Mouse (Mus musculus): ENCODE measurements at regions not wholly inside any gene's neighbourhood (a gene's known extent, or its start where the extent isn't known, plus 50 kb on each side); places are given as distances from the start of the nearest gene placed in this dataset.

DNA sequence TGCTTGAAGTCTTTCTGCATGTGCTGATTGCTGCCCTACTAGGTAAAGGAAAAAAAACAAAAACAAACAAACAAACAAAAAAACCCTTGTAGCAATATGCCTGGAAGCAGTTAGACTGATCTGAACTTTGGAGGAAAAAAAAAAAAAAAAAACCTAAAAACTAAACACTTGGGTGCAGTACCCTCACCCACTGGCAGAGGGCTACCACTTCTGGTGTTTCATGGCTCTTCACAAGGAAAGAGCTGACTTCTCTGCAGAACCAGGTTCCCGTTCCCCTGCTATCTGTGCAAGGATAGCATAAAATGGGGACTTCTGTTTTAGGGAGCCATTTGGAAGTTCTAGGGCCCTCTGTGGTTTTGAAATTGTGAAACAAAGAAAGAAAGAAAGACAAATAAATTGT is 52.2 kb upstream of the Otud4 start:
- DNase-seq (ENCODE audit: extremely low read depth, low read depth, low spot score): no peak

DNA sequence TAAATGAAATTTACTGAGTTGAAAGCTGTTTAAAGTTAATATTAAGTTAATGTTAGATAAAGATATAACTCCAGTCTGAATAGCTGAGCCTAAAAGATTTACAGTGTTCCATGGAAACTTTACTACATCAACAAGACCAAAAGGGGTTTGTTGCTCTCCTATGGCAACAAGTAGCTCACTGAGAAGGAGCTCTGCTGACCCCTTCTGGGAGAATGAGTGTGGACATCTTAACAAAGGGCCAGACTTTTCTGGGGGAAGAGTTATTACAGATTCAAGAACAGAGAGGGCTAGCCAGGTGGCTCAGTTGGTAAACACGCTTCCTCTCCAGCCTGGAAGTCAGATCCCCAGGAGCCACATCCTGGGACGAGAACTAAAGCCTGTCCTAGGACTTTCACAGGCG is 54.5 kb upstream of the Otud4 start:
- DNase-seq (ENCODE audit: extremely low read depth, low read depth, low spot score): no peak

- DNase-seq (ENCODE audit: extremely low read depth, low read depth, low spot score): no peak
Measured at GRCm38 (mm10) chr8:79583326-79583725, 56.1 kb upstream of the Otud4 start.

DNA sequence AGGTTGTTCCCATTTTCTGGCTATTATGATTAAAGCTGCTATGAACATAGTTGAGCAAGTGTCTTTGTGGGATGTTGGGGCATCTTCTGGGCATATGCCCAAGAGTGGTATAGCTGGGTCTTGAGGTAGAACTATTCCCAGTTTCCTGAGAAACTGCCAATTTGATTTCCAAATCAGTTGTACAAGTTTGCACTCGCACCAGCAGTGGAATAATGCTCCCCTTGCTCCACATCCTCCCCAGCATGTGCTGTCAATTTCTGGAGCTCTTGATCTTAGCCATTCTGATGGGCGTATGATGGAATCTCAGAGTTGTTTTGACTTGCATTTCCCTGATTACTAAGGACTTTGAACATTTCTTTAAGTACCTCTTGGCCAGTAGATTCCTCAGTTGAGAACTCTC is 57.2 kb upstream of the Otud4 start:
- DNase-seq (ENCODE audit: extremely low read depth, low read depth, low spot score): peak; percentile 68

DNA sequence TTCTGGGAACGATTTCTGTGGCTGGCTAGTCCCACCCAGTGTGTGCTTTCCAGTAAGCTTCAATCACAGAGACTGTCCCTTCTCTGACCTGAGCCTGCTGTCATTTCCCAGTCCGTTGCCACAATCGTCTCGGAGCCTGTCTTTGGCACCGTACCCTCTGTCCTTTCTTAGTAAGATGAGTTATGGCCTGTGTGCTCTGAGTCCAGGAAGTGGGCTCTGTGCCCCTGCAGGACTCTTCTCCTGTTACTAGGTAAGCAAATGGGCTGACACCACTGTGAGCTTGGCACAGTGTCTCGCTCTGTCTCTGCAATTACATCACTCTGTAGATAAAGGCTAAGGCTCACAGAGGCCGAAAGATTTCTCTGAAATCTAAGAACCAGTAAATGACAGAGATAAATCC is 63.3 kb upstream of the Otud4 start:
- DNase-seq (ENCODE audit: extremely low read depth, low read depth, low spot score): no peak

DNA sequence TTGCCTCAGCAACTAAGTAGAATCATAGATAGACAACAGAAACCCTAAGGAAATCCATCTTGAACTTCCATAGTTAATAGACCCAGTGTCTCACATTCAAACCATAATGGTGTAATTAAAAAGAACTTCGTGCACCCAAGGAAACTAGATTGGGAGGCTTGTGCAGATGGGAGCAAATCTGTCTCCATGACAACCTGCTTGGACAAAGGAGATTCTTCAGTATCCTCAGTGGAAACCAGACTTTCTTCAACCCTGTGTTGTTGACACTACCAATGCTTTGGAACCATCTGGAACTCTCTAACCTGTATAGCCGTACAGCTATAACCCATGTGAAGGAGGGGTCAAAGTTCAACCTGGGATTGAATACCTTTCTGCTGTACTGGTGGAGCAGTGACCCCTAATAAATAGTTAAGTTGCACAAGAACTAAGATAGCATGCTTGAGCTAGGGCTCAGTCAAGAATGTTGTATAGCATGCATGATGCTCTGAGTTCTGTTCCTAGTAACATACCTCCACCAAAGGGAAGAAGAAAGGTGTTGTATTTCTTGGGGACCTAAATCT is 64.2 kb upstream of the Otud4 start:
- no peak for DNase-seq (ENCODE audit: extremely low read depth, low read depth, low spot score)

DNA sequence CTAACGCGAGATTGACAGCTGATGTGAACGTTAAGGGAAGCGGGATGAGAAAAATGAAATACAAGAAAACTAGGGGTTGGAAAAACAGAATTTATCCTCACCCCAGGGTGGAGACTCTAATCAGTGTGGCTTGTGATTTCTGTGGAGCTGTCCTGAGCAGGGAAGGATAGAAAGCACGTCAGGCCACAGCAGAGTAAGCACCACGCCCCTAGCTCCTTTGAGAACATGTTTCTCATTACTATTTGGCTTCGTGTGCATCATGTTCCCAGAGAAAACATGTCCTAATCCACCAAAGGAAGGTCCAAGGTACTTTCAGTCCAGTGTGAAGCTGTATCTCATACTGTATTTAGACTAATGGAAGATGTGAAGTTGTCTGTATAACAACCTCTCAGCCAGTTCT is 65.9 kb upstream of the Otud4 start:
- DNase-seq (ENCODE audit: extremely low read depth, low read depth, low spot score): no peak

DNA sequence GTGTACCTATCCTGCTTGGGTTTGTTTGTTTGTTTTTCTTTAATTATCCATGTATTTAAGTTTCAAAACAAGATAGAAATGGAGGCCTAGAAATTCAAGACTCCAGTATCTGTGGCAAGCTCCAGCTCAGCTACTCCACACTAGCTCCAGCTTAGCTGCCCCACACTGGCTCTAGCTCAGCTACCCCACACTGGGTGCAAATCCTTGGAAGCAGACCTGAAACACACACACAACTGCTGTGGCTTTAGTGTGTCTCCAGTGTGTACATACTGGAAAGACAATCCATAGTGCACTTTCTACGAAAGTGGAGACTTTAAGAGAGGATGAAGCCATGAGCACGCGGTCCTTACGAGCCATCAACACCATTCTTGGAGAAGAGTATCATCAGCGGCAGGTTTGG is 66.9 kb upstream of the Otud4 start:
- no peak for DNase-seq (ENCODE audit: extremely low read depth, low read depth, low spot score)

GRCm38 (mm10) chr8:79563101-79563500 is 76.3 kb upstream of the Otud4 start:
- no peak for DNase-seq (ENCODE audit: extremely low read depth, low read depth, low spot score)

DNA sequence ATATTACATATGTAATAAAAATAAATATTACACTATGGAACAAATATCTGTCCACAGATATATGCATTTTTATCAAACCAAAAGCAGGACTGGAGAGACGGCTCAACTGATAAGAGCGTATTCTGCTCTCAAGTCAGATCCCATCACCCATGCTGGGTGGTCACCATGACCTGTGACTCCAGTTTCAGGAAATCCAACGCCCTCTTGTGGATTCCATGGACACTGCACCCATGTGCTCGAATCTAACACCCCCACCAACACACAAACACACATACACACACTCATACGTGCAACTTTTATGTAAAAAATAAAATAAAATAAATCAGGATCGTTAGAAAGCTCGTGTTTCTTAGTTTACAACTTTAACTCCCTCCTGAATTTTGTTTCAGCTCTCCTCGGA is 76.7 kb upstream of the Otud4 start:
- DNase-seq (ENCODE audit: extremely low read depth, low read depth, low spot score): no peak

- DNase-seq (ENCODE audit: extremely low read depth, low read depth, low spot score): no peak
Measured at GRCm38 (mm10) chr8:79562071-79562581, 77.3 kb upstream of the Otud4 start.

- no peak for DNase-seq (ENCODE audit: extremely low read depth, low read depth, low spot score)
Measured at GRCm38 (mm10) chr8:79561269-79562063, 78.0 kb upstream of the Otud4 start.

- DNase-seq (ENCODE audit: extremely low read depth, low read depth, low spot score): no peak
Measured at GRCm38 (mm10) chr8:79559516-79559915, 79.9 kb upstream of the Otud4 start.

- no peak for DNase-seq (ENCODE audit: extremely low read depth, low read depth, low spot score)
Measured at GRCm38 (mm10) chr8:79554311-79554710, 85.1 kb upstream of the Otud4 start.

GRCm38 (mm10) chr8:79550151-79550550 is 89.3 kb upstream of the Otud4 start:
- no peak for DNase-seq (ENCODE audit: extremely low read depth, low read depth, low spot score)

- DNase-seq (ENCODE audit: extremely low read depth, low read depth, low spot score): peak; percentile 85
Measured at GRCm38 (mm10) chr8:79548156-79548555, 91.3 kb upstream of the Otud4 start.

GRCm38 (mm10) chr8:79545866-79546373 is 93.5 kb upstream of the Otud4 start:
- DNase-seq (ENCODE audit: extremely low read depth, low read depth, low spot score): no peak

GRCm38 (mm10) chr8:79542461-79542860 is 97.0 kb upstream of the Otud4 start:
- peak; percentile 83 for DNase-seq (ENCODE audit: extremely low read depth, low read depth, low spot score)

DNA sequence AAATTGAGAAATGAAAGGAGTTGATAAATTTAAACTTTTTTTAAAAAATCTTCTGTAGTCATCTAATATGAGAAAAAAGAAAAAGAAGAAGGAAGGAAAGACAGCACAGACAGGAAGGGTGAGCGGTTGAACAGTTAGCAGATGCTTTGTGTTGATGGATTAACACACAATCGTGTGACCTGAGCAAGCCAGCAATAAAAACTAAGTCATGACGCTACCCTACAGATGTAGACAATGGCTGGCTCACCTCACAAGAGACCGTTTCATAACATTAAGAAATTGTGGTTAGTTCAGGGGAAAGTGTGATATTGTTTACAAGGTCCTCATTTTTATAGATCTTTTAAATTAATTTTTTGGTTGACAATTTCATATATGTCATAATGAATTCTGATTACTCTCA is 99.4 kb upstream of the Otud4 start:
- no peak for DNase-seq (ENCODE audit: extremely low read depth, low read depth, low spot score)

DNA sequence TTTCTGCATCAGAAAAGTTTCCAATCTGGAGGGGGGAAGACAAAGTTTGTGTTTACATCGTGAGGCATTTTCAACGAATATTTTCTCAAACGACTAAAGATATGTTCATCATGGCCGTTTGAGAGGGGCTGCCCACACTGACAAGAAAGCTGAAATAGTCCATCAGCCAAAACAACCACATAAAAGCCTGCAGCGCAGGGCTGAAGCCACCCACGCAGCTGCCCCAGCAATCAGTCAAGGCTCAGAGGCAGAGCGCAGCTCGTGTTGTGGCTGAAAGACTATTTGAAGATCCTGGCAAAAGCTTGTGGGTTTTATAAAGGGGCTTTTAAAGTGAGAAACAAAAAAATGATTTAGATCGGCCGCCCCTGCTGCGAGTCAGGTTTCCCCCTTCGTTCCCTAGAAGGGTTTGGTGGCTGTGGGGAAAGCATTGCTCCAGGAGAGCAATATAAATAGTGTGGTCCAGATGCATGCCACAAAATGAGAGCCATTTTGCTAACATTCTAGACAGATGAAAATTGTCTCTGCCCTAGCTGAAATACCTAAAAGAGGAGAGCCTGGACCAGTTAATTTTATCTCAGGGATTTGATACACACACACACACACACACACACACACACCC is 105.0 kb upstream of the Otud4 start:
- no peak for DNase-seq (ENCODE audit: extremely low read depth, low read depth, low spot score)

DNA sequence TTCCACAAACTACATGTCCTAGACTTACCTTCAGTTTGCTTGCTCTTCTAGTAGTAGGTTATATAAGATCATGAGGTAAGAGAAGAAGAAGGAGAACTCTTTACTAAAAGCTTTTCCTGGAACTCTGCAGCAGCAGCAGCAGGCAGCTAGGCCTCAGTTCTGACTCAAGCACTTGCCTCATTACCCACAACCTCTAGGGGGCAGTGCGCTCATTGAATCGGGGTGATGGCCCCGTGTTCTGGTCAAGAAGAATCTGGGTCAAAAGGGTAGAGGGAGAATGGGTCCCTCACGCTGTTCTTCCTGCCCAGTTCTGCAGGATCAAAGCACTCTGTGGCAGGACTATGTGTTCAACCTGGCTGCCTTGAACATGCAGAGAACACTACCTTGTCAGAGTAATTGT is 109.9 kb upstream of the Otud4 start:
- DNase-seq (ENCODE audit: extremely low read depth, low read depth, low spot score): no peak

GRCm38 (mm10) chr8:79522040-79522439 is 117.4 kb upstream of the Otud4 start:
- no peak for DNase-seq (ENCODE audit: extremely low read depth, low read depth, low spot score)

All from fat pad, adult 2 months (tissue).